ENCODE assay signal across 22 mouse cellular contexts in genomic region chr8:86642682-86643081, GRCm38 (mm10). TPM values are rescaled to one million over a fixed set of nuclear protein-coding genes. Genes with fewer than 3 reads are reported as not detected.
DNase-seq lines count a peak whose midpoint lies in the region; ATAC-seq and TF ChIP-seq lines count a peak whose summit lies in the region.
"Had no signal": no experiment of that assay in that cellular context is flagged by ENCODE, and none has a peak within 500 bp of the region (broad histone marks: within the 10 kb centered on the region; RNA-seq: fewer than 3 reads in every experiment).

No protein-coding gene starts in this region.

- H3K27me3 ChIP-seq in forebrain, embryonic 14.5 days (replicated peaks; ENCODE audit: control insufficient read depth, insufficient read depth, low read length): no peaks in the 10 kb centered on the region
- H3K27me3 ChIP-seq in forebrain, embryonic 12.5 days: no peaks in the 10 kb centered on the region
- no peaks in the 10 kb centered on the region for H3K27me3 ChIP-seq in intestine, postnatal 0 days (replicated peaks; ENCODE audit: control insufficient read depth, insufficient read depth, low read length)
- no peaks in the 10 kb centered on the region for H3K27me3 ChIP-seq in intestine, embryonic 15.5 days (replicated peaks)
- no peaks in the 10 kb centered on the region for H3K27me3 ChIP-seq in midbrain, embryonic 11.5 days (ENCODE audit: control insufficient read depth, insufficient read depth, low read length)
- no peaks in the 10 kb centered on the region for H3K27me3 ChIP-seq in midbrain, embryonic 16.5 days (ENCODE audit: control insufficient read depth, insufficient read depth, low read depth, low read length)
- H3K27me3 ChIP-seq: embryonic facial prominence, embryonic 15.5 days; heart, embryonic 12.5 days; lung, embryonic 15.5 days; neural tube, embryonic 15.5 days had no signal

- peak; percentile 48 for TF ChIP-seq CTCF in intestine, postnatal 0 days (IDR thresholded peaks at IDR 0.05; ENCODE audit: low read depth)

- no peaks in the 10 kb centered on the region for H3K4me1 ChIP-seq in forebrain, embryonic 14.5 days (ENCODE audit: control insufficient read depth, insufficient read depth, low read length)
- H3K4me1 ChIP-seq in forebrain, embryonic 12.5 days: no peaks in the 10 kb centered on the region
- H3K4me1 ChIP-seq in intestine, postnatal 0 days (replicated peaks; ENCODE audit: control insufficient read depth, insufficient read depth, low read length): no peaks in the 10 kb centered on the region
- no peaks in the 10 kb centered on the region for H3K4me1 ChIP-seq in intestine, embryonic 15.5 days (replicated peaks)
- H3K4me1 ChIP-seq in midbrain, embryonic 11.5 days (ENCODE audit: control insufficient read depth, insufficient read depth, low read length): no peaks in the 10 kb centered on the region
- no peaks in the 10 kb centered on the region for H3K4me1 ChIP-seq in midbrain, embryonic 16.5 days (ENCODE audit: control insufficient read depth, insufficient read depth, low read length)
- H3K4me1 ChIP-seq: embryonic facial prominence, embryonic 15.5 days; heart, embryonic 12.5 days; limb, embryonic 10.5 days; lung, embryonic 15.5 days; neural tube, embryonic 15.5 days had no signal

- no peak overlapping the region for H3K4me2 ChIP-seq in forebrain, embryonic 14.5 days (ENCODE audit: low read length)
- no peak overlapping the region for H3K4me2 ChIP-seq in forebrain, embryonic 12.5 days
- H3K4me2 ChIP-seq in intestine, postnatal 0 days (replicated peaks; ENCODE audit: low read depth): no peak overlapping the region
- no peak overlapping the region for H3K4me2 ChIP-seq in intestine, embryonic 15.5 days (replicated peaks)
- no peak overlapping the region for H3K4me2 ChIP-seq in midbrain, embryonic 11.5 days
- no peak overlapping the region for H3K4me2 ChIP-seq in midbrain, embryonic 16.5 days (ENCODE audit: low read length)
- H3K4me2 ChIP-seq: embryonic facial prominence, embryonic 15.5 days; heart, embryonic 12.5 days; liver, embryonic 11.5 days; lung, embryonic 15.5 days; neural tube, embryonic 15.5 days had no signal

- ATAC-seq in forebrain, embryonic 14.5 days: no peak
- ATAC-seq in forebrain, embryonic 12.5 days (ENCODE audit: low FRiP score): no peak
- no peak for ATAC-seq in intestine, postnatal 0 days
- no peak for ATAC-seq in intestine, embryonic 15.5 days
- no peak for ATAC-seq in midbrain, embryonic 11.5 days (ENCODE audit: low FRiP score)
- ATAC-seq in midbrain, embryonic 16.5 days: no peak
- ATAC-seq: hindbrain, embryonic 16.5 days had no signal

- peak; percentile 27 for DNase-seq in forebrain, embryonic 14.5 days (ENCODE audit: low spot score)
- DNase-seq in midbrain, embryonic 11.5 days (ENCODE audit: low spot score, missing footprints): peak; percentile 75
- DNase-seq in yolk sac, embryonic 10.5 days (ENCODE audit: low spot score): no peak
- DNase-seq: adrenal gland, adult 2 months; B cell, adult 2 months; cerebellum, adult 9-11 months; embryo, embryonic 11 days; heart, postnatal 4 days; kidney, adult 18-20 months; kidney, postnatal 14 days; midbrain, embryonic 14.5 days had no signal

- WGBS in forebrain, embryonic 14.5 days: 78% methylated on average over 3 of the region's 3 CpGs
- 84% methylated on average over 3 of the region's 3 CpGs for WGBS in forebrain, embryonic 12.5 days
- 89% methylated on average over 3 of the region's 3 CpGs for WGBS in intestine, postnatal 0 days
- 85% methylated on average over 3 of the region's 3 CpGs for WGBS in intestine, embryonic 15.5 days
- WGBS in midbrain, embryonic 11.5 days: 87% methylated on average over 3 of the region's 3 CpGs
- WGBS in midbrain, embryonic 16.5 days: 89% methylated on average over 3 of the region's 3 CpGs

- no peak overlapping the region for H3K9ac ChIP-seq in forebrain, embryonic 14.5 days (ENCODE audit: low read length)
- no peak overlapping the region for H3K9ac ChIP-seq in forebrain, embryonic 12.5 days
- H3K9ac ChIP-seq in intestine, postnatal 0 days (ENCODE audit: low read depth, low read length): no peak overlapping the region
- H3K9ac ChIP-seq in intestine, embryonic 15.5 days: no peak overlapping the region
- no peak overlapping the region for H3K9ac ChIP-seq in midbrain, embryonic 11.5 days (ENCODE audit: low read length)
- no peak overlapping the region for H3K9ac ChIP-seq in midbrain, embryonic 16.5 days (ENCODE audit: low read depth, low read length)
- H3K9ac ChIP-seq: embryonic facial prominence, embryonic 15.5 days; heart, embryonic 12.5 days; lung, embryonic 15.5 days; neural tube, embryonic 15.5 days had no signal

- no peak overlapping the region for H3K4me3 ChIP-seq in forebrain, embryonic 14.5 days (ENCODE audit: low read depth, low read length)
- H3K4me3 ChIP-seq in forebrain, embryonic 12.5 days (replicated peaks): no peak overlapping the region
- no peak overlapping the region for H3K4me3 ChIP-seq in intestine, postnatal 0 days (ENCODE audit: low read depth, low read length)
- H3K4me3 ChIP-seq in intestine, embryonic 15.5 days (replicated peaks): no peak overlapping the region
- no peak overlapping the region for H3K4me3 ChIP-seq in midbrain, embryonic 11.5 days (ENCODE audit: low read depth, low read length)
- no peak overlapping the region for H3K4me3 ChIP-seq in midbrain, embryonic 16.5 days (ENCODE audit: low read depth, low read length)
- H3K4me3 ChIP-seq: embryonic facial prominence, embryonic 15.5 days; heart, embryonic 12.5 days; limb, embryonic 10.5 days; lung, embryonic 15.5 days; neural tube, embryonic 15.5 days had no signal

- no peaks in the 10 kb centered on the region for H3K9me3 ChIP-seq in forebrain, embryonic 14.5 days (replicated peaks; ENCODE audit: control insufficient read depth, low read length)
- H3K9me3 ChIP-seq in forebrain, embryonic 12.5 days: no peaks in the 10 kb centered on the region
- no peaks in the 10 kb centered on the region for H3K9me3 ChIP-seq in intestine, postnatal 0 days (ENCODE audit: control insufficient read depth)
- no peaks in the 10 kb centered on the region for H3K9me3 ChIP-seq in intestine, embryonic 15.5 days
- no peaks in the 10 kb centered on the region for H3K9me3 ChIP-seq in midbrain, embryonic 11.5 days (ENCODE audit: control insufficient read depth, low read length)
- H3K9me3 ChIP-seq in midbrain, embryonic 16.5 days (replicated peaks; ENCODE audit: control insufficient read depth, low read length, poor library complexity, severe bottlenecking): no peaks in the 10 kb centered on the region
- H3K9me3 ChIP-seq: embryonic facial prominence, embryonic 15.5 days; heart, embryonic 12.5 days; limb, embryonic 10.5 days; lung, embryonic 15.5 days; neural tube, embryonic 15.5 days had no signal

- peaks cover 43% of the 10 kb centered on the region for H3K36me3 ChIP-seq in forebrain, embryonic 14.5 days (ENCODE audit: control insufficient read depth, insufficient read depth, low read length)
- peaks cover 25% of the 10 kb centered on the region for H3K36me3 ChIP-seq in forebrain, embryonic 12.5 days (replicated peaks)
- peaks cover 48% of the 10 kb centered on the region for H3K36me3 ChIP-seq in intestine, postnatal 0 days (ENCODE audit: control insufficient read depth, insufficient read depth)
- peaks cover 8% of the 10 kb centered on the region; the same call in 1 of the 2 replicates for H3K36me3 ChIP-seq in intestine, embryonic 15.5 days
- no peaks in the 10 kb centered on the region for H3K36me3 ChIP-seq in midbrain, embryonic 11.5 days (ENCODE audit: control insufficient read depth, insufficient read depth, low read length)
- peaks cover 11% of the 10 kb centered on the region for H3K36me3 ChIP-seq in midbrain, embryonic 16.5 days (ENCODE audit: control insufficient read depth, insufficient read depth, low read length)

- no peak overlapping the region for H3K27ac ChIP-seq in forebrain, embryonic 14.5 days (ENCODE audit: low read depth, low read length)
- no peak overlapping the region for H3K27ac ChIP-seq in forebrain, embryonic 12.5 days
- H3K27ac ChIP-seq in intestine, postnatal 0 days (ENCODE audit: low read depth, low read length): no peak overlapping the region
- no peak overlapping the region for H3K27ac ChIP-seq in intestine, embryonic 15.5 days
- no peak overlapping the region for H3K27ac ChIP-seq in midbrain, embryonic 11.5 days (ENCODE audit: low read depth, low read length)
- H3K27ac ChIP-seq in midbrain, embryonic 16.5 days (ENCODE audit: low read length): no peak overlapping the region
- H3K27ac ChIP-seq: embryonic facial prominence, embryonic 15.5 days; limb, embryonic 10.5 days; lung, embryonic 15.5 days; neural tube, embryonic 15.5 days had no signal

RNA-seq across cellular contexts. Expression of gene Lonp2, which starts 18.8 kb away (rescaled TPM):
- polyA plus RNA-seq in forebrain, embryonic 14.5 days (2014; fragmentation: Nextera tagmentation; extraction: Ambion mirVana): 83.3 and 85.3 TPM in 2 replicates
- 70.3 and 75.0 TPM in 2 replicates for polyA plus RNA-seq in forebrain, embryonic 12.5 days (2016; fragmentation: Nextera tagmentation; extraction: Ambion mirVana)
- polyA plus RNA-seq in intestine, postnatal 0 days (2015; fragmentation: Nextera tagmentation; extraction: Ambion mirVana): 53.5 and 56.7 TPM in 2 replicates
- polyA plus RNA-seq in intestine, embryonic 15.5 days (2015; fragmentation: Nextera tagmentation; extraction: Ambion mirVana): 60.9 and 63.0 TPM in 2 replicates
- 76.8 and 79.4 TPM in 2 replicates for polyA plus RNA-seq in midbrain, embryonic 11.5 days (2014; fragmentation: Nextera tagmentation; extraction: Ambion mirVana)
- 84.8 and 94.5 TPM in 2 replicates for polyA plus RNA-seq in midbrain, embryonic 16.5 days (2015; fragmentation: Nextera tagmentation; extraction: Ambion mirVana)
